8 mouse cellular contexts compared by ENCODE assay signal in genomic region chr5:135544032-135544558, GRCm38 (mm10). TPM values are rescaled to one million over a fixed set of nuclear protein-coding genes. Genes with fewer than 3 reads are reported as not detected.
DNase-seq lines count a peak whose midpoint lies in the region; ATAC-seq lines count a peak whose summit lies in the region.

No protein-coding gene starts in this region.

- H3K27ac ChIP-seq in midbrain, embryonic 11.5 days (ENCODE audit: low read depth, low read length), result no peak overlapping the region

- ATAC-seq in midbrain, embryonic 11.5 days (ENCODE audit: low FRiP score), result no peak
- no peak for ATAC-seq in activated CD4-positive, CD25-positive, alpha-beta regulatory T cell, adult 4 months
- ATAC-seq in frontal cortex, adult (ENCODE audit: low TSS enrichment), result no peak

- DNase-seq in right cerebral cortex, adult 2 months (ENCODE audit: low spot score in 2 of 2), result peak; percentile 13 to 33
- no peak for DNase-seq in right cerebral cortex, postnatal 25 days
- DNase-seq in cerebellum, postnatal 36 days, result peak; percentile 18 to 38
- peak; percentile 36 to 44 for DNase-seq in heart, adult 9 months (ENCODE audit: low spot score in 2 of 2)
- DNase-seq in kidney, postnatal 10 days, result peak; percentile 60
- peak; percentile 93 for DNase-seq in midbrain, embryonic 11.5 days (ENCODE audit: low spot score, missing footprints)

- H3K4me1 ChIP-seq in midbrain, embryonic 11.5 days (ENCODE audit: control insufficient read depth, insufficient read depth, low read length), result peaks cover 8% of the 10 kb centered on the region

- 8% methylated on average over 15 of the region's 15 CpGs for WGBS in midbrain, embryonic 11.5 days

- peak overlapping the region; percentile 79 for H3K9ac ChIP-seq in midbrain, embryonic 11.5 days (ENCODE audit: low read length)

- H3K36me3 ChIP-seq in midbrain, embryonic 11.5 days (ENCODE audit: control insufficient read depth, insufficient read depth, low read length), result no peaks in the 10 kb centered on the region

- peak overlapping the region; percentile 98 for H3K4me2 ChIP-seq in midbrain, embryonic 11.5 days

- no peaks in the 10 kb centered on the region for H3K27me3 ChIP-seq in midbrain, embryonic 11.5 days (ENCODE audit: control insufficient read depth, insufficient read depth, low read length)

- H3K4me3 ChIP-seq in midbrain, embryonic 11.5 days (ENCODE audit: low read depth, low read length), result peak overlapping the region; percentile 74

- H3K9me3 ChIP-seq in midbrain, embryonic 11.5 days (ENCODE audit: control insufficient read depth, low read length), result no peaks in the 10 kb centered on the region

RNA-seq across cellular contexts. Expression of gene Hip1, which starts 0.8 kb away (rescaled TPM):
- polyA plus RNA-seq in midbrain, embryonic 11.5 days (2014; fragmentation: Nextera tagmentation; extraction: Ambion mirVana), result 44.4 and 49.4 TPM in 2 replicates
- polyA plus RNA-seq in activated CD4-positive, CD25-positive, alpha-beta regulatory T cell, adult 4 months (2017; shearing (Covaris generic)), result 1 to 10 TPM; 8.6 to 8.7 TPM

RNA-seq across cellular contexts. Expression of gene Ccl26, which starts 19.3 kb away (rescaled TPM):
- not detected in 2 replicates for polyA plus RNA-seq in midbrain, embryonic 11.5 days (2014; fragmentation: Nextera tagmentation; extraction: Ambion mirVana)
- not detected for polyA plus RNA-seq in activated CD4-positive, CD25-positive, alpha-beta regulatory T cell, adult 4 months (2017; shearing (Covaris generic))

RNA-seq across cellular contexts. Expression of gene Ccl24, which starts 28.8 kb away (rescaled TPM):
- polyA plus RNA-seq in midbrain, embryonic 11.5 days (2014; fragmentation: Nextera tagmentation; extraction: Ambion mirVana), result 3.3 and 3.5 TPM in 2 replicates
- polyA plus RNA-seq in activated CD4-positive, CD25-positive, alpha-beta regulatory T cell, adult 4 months (2017; shearing (Covaris generic)), result not detected
